Mouse (Mus musculus) CD4-positive helper T cell, adult 2 months (primary cell): ENCODE data around the gene Tiam1.

ENCODE experiments used
- DNase-seq: peaks from one replicate; pipeline ENCODE4 v3.0.0-alpha.2; 2012; ENCODE audit warnings: low read depth, missing footprints, low spot score

The Tiam1 gene

DNA sequence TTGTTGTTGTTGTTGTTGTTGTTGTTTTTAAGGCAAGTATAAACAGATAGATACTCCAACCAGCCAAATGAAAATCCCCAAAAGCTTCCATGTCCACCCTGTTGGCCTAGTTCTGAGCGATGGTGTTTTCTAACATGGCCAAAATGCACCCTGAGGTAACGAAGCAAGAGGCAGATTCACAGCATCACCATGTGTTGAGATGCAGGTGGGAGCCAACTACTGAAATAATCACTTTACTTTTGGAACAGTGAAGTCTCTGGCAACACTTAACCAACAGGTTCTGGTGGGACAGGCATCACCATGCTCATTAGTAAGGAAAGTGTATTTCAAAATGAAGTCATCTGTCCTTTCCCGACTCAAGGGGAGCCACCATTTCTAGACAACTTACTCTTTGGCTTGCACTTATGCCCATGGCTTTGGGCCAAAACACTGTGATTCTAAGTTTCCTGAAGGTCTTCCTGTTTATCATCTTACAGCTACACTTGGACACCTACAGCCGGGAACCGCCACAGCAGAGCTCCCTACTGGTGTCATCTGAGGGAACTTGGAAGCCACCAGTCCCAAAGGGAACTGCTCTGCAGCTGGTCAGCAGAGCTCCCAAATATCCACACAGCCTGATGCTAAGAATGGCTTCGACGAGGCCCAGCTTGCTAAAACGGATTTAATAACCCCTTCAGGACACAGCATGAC lies 230.7 kb downstream of the Tiam1 start:
- no peak for DNase-seq

DNA sequence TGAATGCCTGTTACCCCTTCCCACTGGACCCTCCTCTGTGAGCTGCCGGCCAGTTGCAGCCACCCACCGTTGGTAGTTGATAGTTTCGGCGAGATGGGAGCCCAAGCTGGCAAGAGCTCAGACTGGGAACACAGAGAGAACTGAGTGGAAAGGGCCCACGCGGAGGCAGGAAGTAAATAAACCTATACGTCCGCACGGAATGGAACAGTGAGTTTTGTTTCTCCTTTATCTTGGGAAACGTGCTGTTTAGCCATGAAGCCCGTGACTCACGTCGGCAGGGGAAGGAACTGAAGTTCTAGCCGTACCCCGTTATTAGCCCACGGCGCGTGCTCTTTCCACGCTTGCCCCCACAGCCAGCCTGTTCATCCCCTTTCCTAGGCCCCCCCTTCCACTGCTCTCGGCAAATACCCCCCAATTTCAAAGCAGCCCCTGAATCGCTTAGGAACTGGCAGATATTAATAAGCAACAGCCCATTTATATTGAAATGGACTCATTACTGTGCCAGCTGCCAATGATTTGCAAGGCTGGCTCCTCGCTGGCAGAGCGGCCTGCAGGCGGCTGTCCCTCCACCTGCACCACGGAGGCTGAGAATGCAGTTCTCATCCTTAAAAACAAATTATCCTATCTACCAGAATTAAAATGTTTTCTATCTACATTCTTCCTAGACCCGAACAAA lies 234.0 kb downstream of the Tiam1 start:
- DNase-seq: no peak

DNA sequence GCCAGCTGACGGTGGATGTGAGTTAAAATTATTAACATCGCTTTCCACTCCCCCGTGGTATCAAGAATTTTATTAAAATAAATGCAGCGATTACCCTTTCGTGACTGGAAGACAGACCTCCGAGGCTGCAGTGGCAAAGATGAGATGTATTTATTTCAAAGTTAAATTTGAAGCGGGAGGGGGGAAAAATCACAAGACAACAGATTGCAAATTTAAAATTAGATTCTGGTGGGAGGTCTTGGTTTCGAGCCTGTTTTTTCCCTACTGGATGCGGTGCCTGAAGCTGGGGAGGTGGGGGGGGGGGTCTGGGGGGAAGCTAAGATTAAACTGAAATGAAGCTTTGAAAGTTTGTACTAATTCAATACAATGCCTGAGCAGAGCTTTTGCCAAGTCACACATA lies 235.9 kb downstream of the Tiam1 start:
- no peak for DNase-seq

DNA sequence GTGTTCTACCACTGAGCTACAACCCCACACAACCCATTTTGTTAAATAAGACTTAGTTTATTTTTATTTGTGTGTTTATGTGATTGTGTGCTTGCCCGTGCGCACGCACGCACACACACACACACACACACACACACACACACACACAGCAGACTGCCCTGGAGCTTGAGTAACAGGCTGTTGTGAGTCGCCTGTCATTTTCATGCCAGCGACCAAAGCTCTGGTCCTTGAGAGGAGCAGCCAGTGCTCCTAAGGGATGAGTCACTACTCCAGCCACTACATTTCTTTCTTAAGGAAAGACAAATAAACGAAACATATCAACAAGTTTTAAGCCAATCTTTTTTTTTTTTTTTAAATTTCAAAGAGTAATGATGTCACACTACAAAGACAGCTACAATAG lies 236.7 kb downstream of the Tiam1 start:
- DNase-seq: no peak

DNA sequence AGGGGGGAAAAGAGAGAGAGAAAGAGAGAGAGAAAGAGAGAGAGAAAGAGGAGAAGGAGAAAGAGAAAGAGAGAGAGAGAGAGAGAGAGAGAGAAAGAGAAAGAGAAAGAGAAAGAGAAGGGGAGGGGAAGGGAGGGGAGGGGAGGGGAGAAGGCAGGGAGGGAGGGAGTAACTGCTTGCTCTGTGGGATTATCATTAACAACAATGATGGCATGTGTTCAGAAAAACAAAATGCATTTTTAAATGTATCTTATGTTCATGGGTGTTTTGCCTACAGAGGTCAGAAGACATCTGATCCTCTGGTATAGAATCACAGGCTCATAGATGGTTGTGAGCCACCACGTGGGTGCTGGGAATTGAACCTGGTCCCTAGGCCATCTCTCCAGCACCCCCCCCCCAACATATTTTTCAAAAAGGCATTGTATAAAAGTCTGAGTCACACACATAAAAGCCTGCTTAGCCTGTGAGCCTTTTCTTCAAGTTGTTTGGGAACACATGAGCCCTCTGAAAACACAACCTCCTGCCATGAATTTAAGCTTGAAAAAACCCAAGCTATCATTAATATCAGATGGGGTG lies 237.8 kb downstream of the Tiam1 start:
- DNase-seq: peak; percentile 80

DNA sequence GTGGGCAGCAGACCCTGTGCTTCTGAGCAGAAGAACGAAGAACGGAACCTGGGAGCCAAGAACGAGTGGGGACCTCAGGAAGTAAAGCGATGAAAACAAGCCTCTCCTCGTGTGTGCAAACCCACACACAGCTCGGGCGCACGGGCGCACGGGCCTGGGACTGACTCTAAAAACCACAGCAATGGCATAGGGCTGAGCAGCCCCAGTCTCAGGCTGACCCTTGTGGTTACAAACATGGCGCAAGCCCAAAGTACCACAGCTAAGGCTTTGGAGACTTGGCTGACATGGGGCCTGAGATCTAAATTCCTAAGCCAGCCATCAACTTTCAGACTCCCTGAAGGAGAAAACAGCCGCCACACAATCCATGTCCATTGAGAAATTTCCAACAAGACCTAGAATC lies 239.4 kb downstream of the Tiam1 start:
- peak; percentile 21 for DNase-seq

DNA sequence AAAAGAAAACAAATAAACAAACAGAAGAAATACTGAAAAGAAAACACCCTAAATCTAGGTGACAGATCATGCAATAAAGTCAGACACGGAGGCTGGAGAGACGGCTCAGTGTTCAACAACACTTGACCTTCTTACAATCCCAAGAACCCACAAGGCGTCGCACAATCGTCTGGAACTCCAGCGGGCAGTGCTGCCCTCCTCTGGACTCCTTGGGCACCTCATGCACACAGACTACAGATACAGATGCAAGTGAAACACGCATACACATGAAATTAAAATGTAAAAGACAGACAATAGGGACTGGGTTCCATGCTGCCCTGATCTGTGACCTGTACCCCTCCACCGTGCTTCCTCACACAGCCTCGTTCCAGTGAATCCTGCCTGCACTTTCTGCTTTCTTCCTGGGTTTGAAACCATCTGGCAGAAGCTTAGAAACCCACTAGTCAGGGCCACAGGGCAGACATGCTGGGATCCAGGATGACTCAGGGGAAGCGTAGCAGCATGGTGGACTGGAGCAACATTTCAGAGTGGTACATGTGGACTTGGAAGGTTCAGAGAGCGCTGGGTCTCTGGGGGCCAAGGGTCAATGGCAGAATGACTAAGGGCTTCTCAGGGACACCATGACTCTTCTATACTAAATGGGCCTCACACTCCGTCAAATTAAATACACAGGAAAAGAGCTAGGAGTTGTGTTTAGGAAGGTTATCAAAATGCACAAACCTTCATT lies 240.8 kb downstream of the Tiam1 start:
- no peak for DNase-seq

DNA sequence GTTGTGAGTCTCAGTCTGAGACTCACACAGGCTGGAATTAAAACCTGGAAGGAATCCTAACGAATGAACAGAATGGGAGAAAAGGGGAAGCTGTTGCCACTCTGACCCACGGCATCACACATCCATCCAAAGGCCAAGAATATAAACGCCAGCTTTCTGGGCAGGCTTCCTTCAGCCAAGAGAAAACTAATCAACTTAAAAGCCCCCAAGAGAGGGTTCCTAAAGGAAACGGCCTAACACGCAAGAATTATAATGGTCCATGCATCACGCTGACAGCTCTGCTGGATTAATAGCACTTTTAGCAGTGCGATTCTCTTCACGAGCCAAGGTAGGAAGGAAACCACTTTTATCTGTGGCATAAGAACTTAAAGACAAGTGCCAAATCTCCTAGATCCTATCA lies 242.9 kb downstream of the Tiam1 start:
- no peak for DNase-seq

DNA sequence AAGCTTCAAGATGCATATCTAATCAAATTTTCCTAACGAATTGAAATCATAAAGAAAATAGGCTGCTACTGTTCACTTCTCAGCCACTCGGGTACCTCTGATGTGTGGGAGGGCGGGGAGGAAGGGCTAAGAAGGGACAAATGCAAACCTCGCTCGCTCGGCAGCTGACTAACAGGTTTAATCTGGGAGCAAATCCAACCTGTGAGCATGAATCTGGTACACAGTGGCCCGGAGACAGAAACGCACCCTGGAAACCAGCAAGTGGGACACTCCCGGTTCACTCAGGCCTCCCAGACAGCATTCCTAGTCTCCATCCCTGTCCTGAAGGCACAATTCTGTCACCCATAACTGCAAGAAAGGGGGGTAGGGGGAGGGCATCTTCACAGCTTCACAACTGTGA lies 244.4 kb downstream of the Tiam1 start:
- DNase-seq: no peak

DNA sequence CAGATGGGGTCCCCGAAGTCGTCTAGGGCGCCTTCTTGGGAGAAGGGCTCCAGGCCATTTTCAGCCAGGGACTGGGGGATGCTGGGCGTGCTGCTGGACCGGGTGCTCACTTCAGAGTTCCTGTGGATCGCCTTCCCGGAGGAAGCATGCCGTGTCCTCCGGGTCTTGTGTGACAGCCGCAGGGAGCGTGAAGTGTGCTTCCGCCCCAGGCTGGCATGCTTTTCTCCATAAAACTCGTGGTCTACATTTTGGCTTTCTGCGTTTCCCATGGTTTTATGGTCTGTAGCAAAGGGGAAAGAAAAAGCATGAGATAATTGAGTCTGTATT lies 245.3 kb downstream of the Tiam1 start:
- no peak for DNase-seq

DNA sequence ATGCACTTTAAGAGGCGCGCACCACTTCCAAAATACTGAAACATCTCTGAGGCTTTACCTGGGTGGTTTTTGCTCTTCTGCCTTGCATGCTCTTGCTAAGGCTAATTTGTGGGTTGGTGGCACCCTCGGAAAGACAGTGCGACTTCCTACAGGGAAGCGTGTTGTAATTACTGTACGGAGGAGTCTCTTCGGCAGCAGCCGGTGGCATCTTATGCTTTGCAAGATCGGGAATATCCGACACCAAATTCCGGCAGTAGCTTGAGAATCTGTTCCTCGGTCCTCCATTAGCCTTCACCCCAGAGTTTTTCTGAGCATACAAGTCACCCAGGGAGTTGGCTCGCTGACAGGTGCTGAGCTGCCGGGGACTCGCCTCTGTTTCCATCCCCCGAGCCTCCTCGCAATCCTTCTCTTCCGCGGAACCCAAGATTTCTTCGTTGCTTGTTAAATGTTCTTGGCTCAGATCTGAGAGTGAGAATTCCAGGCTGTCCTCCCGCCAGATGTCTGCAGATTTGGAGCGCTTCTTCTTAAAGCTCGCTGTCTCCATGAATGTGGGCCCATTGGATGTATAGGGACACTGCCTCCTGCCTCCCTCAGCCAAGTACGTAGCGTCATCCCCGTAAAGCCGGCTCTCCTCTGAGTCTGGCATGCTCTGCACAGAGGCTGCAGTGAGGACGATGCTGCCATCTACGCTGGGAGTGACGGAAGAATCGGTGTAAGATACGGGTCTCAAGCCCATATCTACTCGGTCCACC lies 245.8 kb downstream of the Tiam1 start:
- no peak for DNase-seq

DNA sequence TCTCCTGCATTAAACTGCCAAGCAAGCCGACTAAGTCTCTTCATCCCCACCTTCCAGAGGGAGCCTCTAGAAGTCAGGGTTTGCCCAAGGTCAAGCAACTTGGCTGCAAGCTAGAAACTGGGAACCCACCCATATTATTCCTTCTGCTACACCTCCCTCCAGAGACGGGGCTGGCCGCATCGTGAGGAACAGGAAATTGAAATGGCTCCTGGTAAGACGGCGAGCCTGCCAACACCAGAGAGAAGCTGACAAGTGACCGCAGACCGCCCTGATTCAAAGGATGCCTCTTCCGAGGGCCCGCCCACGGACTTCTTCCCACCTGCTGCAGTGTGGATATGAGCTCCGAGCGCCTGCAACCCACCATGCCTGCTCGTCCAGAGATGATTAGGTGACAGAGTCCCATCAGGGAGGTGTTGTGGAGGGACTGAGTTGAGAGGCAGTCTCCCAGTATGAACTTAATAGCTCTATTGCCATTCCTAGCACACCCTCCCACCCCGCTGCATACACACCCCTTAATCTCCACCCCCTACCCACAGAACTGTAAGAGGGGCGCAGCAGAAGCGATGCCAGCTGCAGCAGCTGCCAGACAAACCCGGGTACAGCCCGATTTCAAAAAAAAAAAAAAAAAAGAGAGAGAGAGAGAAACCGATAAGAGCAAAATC lies 246.6 kb downstream of the Tiam1 start:
- no peak for DNase-seq

DNA sequence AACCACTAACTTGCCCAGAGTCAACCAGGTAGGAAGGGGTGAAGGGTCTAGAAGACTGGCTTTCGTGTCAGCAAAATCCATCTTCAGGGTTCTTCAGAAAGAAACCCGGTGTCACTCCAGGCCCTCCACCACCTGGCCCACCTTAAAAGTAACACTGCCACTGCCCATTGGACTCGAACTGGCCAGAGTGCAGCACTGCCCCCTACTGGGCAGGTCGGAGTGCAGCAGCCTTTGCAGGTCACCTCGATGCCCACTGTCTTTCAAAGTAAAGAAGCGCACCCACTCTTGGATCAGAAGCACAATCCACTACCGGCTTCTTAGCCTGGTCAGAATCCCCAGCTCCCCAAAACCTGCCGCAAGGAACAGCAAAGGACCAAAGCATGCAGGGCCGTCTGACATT lies 247.2 kb downstream of the Tiam1 start:
- peak; percentile 31 for DNase-seq

DNA sequence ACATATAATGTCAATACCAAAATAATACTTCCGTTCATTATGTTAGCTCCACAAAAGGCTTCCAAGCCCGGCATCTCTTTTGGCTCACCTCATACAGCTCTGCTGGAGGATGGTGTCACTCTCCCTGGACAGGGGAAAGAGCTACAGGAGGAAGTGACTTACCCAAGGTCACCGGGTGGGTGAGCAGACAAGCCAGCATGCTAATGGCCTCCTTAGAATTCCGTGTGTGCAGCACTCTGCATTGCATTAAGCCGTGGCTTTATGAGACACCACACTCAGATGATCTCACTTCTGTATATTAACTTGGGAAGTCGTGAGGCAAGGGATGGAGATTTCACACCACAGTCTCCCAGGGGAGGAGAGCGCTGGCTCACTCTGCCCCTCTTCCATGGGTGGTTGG lies 248.3 kb downstream of the Tiam1 start:
- no peak for DNase-seq

DNA sequence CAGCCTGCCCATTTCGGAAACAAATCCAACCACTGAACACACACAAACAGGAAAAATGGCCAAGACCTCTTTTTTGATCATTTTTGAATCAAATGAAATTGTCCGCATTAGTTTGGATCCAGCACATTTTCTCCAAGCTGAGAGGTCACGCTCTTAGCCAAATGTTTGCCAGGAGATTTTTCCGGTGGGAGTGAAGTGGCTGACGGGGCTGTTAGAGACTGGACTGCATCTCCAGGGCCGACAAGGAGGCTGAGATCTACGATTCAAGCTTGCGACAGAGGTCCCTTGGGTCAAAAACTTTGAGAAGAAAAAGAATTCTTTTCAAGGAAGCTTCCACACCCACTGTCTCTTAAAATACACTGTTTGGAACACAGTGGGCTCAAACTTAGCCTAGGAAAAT lies 248.8 kb downstream of the Tiam1 start:
- DNase-seq: no peak

DNA sequence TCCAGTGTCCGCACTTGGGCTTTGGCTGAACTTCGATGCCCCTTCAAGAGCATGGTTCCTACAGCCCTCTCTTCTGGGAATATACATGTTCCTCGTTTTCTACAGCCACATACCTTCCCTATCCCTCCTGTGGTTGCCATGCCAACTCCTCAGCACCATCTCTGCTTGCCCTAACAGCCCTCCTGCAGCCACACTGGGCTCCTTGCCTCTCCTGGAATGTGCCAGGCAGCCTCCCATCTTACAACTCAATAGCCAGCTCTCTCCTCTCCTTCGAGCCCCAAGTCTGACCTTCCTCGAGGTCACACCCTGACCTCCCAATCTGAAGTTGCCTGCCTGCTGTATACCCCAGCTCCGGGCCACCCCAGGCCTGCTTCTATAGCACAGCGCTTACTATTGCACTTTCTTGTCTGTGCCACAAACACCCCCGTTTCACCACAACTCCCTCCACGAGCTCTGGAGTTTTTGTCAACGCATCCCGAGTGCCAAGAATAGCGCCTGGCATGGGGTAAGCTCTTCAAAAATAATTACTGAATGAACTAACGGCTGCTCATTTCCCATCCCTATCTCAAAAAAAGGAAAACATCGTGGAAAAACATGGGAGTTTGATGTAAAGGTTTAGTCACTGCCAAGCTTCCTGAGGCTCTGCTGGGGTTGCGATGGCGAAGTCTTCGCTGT lies 252.9 kb downstream of the Tiam1 start:
- no peak for DNase-seq

DNA sequence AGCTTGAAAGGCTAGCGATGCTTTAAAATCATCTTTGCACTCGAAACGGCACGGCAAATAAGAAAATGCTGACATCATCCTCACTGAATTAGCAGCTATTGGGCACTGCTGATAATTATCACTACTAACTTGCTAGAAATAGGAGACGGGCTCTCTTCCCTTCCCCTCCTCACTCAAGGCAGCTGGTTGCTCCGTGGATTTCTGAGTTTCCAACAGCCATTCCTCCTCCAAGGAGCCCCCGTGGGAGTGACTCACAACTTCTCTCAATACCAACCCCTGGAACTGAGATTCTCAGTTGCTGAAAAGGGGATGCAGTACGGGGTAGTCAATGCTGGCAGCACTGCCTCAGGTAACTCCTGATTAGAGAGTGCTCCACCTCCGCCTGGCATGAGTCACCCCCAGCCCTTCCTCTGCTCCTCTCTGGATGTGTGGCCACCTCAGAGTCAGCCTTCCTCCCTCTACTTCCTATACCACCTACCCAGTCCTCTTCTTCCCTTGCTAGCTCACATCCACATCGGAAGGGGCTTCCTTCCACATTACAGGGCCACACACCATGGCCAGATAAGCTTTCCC lies 253.6 kb downstream of the Tiam1 start:
- no peak for DNase-seq

DNA sequence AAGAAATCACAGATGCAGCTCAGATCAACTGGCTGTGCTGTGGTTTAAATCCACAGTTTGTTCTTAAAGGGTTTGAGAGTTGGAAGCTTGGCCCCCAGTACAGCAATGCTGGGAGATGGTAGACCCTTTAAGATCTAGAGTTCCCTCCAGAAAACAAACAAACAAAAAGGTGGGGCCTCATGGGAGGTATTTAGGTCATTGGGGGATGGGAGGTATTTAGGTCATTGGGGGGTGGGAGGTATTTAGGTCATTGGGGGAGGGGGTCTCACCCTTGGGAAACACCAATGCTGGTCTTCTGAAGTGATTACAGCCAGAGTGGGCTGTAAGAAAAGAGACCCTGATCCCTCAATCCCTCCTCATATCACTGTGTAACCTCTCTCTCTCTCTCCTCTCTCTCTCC lies 257.0 kb downstream of the Tiam1 start:
- no peak for DNase-seq

DNA sequence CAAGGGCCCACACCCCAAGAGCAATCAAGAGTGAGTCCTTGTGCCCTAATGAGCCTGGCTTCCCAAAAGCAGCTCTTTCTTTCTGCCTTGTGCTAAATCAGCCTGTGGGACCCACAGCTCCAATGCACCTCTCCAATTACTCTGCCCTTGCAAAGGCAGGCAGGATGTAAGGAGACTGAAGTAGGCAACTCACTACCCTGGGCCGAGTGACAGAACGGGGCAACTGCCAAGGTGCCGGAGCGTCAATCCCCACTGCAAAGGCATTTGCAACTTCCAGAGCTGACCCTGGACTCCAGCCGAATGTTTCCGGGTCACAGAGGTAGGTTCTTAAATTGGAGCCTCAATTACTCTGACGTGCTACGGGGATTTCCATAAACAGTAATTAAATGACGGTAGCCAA lies 257.9 kb downstream of the Tiam1 start:
- no peak for DNase-seq

DNA sequence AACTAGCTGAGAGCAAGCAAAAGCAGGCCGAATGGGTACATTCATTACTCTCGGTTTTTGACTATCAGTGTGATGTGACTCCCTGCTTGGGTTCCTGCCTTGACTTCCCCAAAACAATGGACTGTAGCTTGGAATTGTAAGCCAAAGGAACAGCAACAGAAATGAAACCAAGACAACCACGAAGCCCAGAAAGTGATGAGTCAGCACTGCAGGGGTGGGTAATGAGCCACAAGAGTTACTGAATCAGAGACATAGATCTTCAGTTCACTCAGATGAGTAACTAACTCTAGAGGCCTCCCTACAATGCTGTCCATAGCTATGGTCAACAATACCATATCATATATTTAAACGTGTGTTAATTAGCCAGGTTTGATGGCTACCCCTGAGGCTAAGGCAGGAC lies 259.7 kb downstream of the Tiam1 start:
- no peak for DNase-seq
